Mouse (Mus musculus): Measurements from ENCODE around the gene Dut.

Dut gene

GRCm38 (mm10) chr2:125305671-125306070, 58.7 kb downstream of the Dut start:
- no peak for DNase-seq
